Mouse (Mus musculus): ENCODE results near the gene Qk. TPM values are rescaled to one million over a fixed set of nuclear protein-coding genes. Genes with fewer than 3 reads are reported as not detected.

Qk gene
- polyA plus RNA-seq, 1 experiment = 43.2 TPM

DNA sequence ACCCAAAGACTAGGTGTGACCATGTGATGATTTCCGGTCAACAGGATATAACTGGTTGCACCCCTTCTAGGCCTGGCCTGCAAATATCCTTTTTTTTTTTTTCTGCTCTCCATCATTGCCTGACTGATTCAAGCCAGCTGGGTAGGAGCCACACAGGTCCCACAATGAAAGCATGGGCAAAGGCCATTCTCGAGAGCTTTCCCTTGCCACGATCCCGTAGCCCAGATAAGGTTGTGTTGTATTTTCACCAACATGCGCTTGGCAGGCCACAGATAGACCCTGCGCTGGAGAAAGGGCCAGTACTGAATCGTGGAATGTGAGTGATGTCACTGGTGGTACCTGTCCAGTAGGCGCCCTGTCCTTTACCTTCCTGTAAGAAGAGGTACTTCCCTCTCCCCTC is 13.7 kb upstream of the Qk start:
- Histone ChIP-seq H3K79me3 (ENCODE audit: low read depth) (no peaks in the 10 kb centered on the region), H3K36me3 (ENCODE audit: control insufficient read depth, insufficient read depth) (no peaks in the 10 kb centered on the region), H3K79me2 (ENCODE audit: control insufficient read depth, insufficient read depth) (no peaks in the 10 kb centered on the region), H3ac (ENCODE audit: control insufficient read depth, insufficient read length, low read depth) (no peak overlapping the region), H3K4me3 (ENCODE audit: insufficient read depth, poor library complexity, severe bottlenecking) (no peak overlapping the region), H3K27me3 (ENCODE audit: control insufficient read depth, insufficient read depth, insufficient read length) (no peaks in the 10 kb centered on the region)
- no peak for TF ChIP-seq CTCF (IDR thresholded peaks at IDR 0.05; ENCODE audit: control insufficient read depth, insufficient read depth, insufficient read length)
- no peak for TF ChIP-seq FOSL1 (IDR thresholded peaks at IDR 0.05; ENCODE audit: insufficient read depth, low read length, poor library complexity, severe bottlenecking)
- TF ChIP-seq MAX (IDR thresholded peaks at IDR 0.05) = no peak
- TF ChIP-seq CEBPB (IDR thresholded peaks at IDR 0.05; ENCODE audit: low read depth) = no peak
- TF ChIP-seq USF1 (IDR thresholded peaks at IDR 0.05; ENCODE audit: low read depth) = no peak
- TF ChIP-seq MYOD1 (IDR thresholded peaks at IDR 0.05; ENCODE audit: control insufficient read depth, insufficient read length, low read depth) = no peak
- no peak for TF ChIP-seq MYOG (IDR thresholded peaks at IDR 0.05; ENCODE audit: control insufficient read depth, extremely low read depth, insufficient read length)

DNA sequence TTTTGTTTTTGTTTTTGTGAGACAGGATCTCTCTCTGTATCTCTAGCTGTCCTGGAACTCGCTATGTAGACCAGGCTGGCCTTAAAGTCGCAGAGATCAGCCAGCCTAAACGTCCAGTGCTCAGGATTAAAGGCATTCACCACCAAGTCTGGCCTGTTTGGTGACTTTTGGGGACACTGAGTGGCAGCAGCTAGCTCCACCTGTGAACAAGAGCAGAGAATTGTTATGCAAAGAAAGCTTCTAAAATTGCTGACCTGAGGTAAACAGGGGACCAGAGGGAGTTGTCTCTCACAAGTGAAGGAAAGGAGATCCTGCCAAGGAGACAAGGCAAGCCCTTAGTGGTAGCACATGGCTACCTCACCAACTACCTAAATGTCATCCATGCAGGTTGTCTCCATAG is 12.5 kb upstream of the Qk start:
- TF ChIP-seq MYOD1 (IDR thresholded peaks at IDR 0.05; ENCODE audit: control insufficient read depth, insufficient read length, low read depth) = no peak
- no peak for TF ChIP-seq USF1 (IDR thresholded peaks at IDR 0.05; ENCODE audit: low read depth)
- no peak for TF ChIP-seq MAX (IDR thresholded peaks at IDR 0.05)
- TF ChIP-seq CTCF (IDR thresholded peaks at IDR 0.05; ENCODE audit: control insufficient read depth, insufficient read depth, insufficient read length) = no peak
- no peak for TF ChIP-seq FOSL1 (IDR thresholded peaks at IDR 0.05; ENCODE audit: insufficient read depth, low read length, poor library complexity, severe bottlenecking)
- TF ChIP-seq MYOG (IDR thresholded peaks at IDR 0.05; ENCODE audit: control insufficient read depth, extremely low read depth, insufficient read length) = no peak
- no peak for TF ChIP-seq CEBPB (IDR thresholded peaks at IDR 0.05; ENCODE audit: low read depth)
- Histone ChIP-seq H3K79me3 (ENCODE audit: low read depth) (no peaks in the 10 kb centered on the region), H3K36me3 (ENCODE audit: control insufficient read depth, insufficient read depth) (no peaks in the 10 kb centered on the region), H3K27me3 (ENCODE audit: control insufficient read depth, insufficient read depth, insufficient read length) (no peaks in the 10 kb centered on the region), H3K4me3 (ENCODE audit: insufficient read depth, poor library complexity, severe bottlenecking) (no peak overlapping the region), H3ac (ENCODE audit: control insufficient read depth, insufficient read length, low read depth) (no peak overlapping the region), H3K79me2 (ENCODE audit: control insufficient read depth, insufficient read depth) (no peaks in the 10 kb centered on the region)

DNA sequence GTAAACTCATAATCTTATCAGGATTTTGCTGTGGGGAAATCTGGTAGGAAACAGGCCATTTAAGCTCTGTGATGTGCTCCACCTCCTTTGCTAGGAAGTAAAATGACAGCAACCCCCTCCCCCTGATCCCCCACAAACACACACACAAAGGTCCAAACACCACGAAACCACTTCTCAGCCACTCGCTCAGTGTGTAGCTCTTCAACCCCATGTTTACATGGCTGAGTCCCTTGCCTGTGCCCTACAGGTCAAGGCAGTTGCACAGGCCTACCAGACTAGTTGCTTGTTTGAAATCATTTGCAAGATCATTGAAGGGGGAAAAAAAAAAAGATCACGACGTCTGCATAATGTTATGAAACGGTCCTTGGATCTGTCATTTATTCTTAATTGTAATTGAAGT is 9.8 kb upstream of the Qk start:
- no peak overlapping the region for H3ac ChIP-seq (ENCODE audit: control insufficient read depth, insufficient read length, low read depth)
- TF ChIP-seq FOSL1 (IDR thresholded peaks at IDR 0.05; ENCODE audit: insufficient read depth, low read length, poor library complexity, severe bottlenecking) = no peak
- no peak for TF ChIP-seq USF1 (IDR thresholded peaks at IDR 0.05; ENCODE audit: low read depth)
- TF ChIP-seq MYOD1 (IDR thresholded peaks at IDR 0.05; ENCODE audit: control insufficient read depth, insufficient read length, low read depth) = no peak
- no peak for TF ChIP-seq MYOG (IDR thresholded peaks at IDR 0.05; ENCODE audit: control insufficient read depth, extremely low read depth, insufficient read length)
- TF ChIP-seq CTCF (IDR thresholded peaks at IDR 0.05; ENCODE audit: control insufficient read depth, insufficient read depth, insufficient read length) = no peak
- no peak for TF ChIP-seq MAX (IDR thresholded peaks at IDR 0.05)
- no peak for TF ChIP-seq CEBPB (IDR thresholded peaks at IDR 0.05; ENCODE audit: low read depth)
- H3K27me3 ChIP-seq (ENCODE audit: control insufficient read depth, insufficient read depth, insufficient read length) = no peaks in the 10 kb centered on the region
- H3K4me3 ChIP-seq (ENCODE audit: insufficient read depth, poor library complexity, severe bottlenecking) = no peak overlapping the region
- no peaks in the 10 kb centered on the region for H3K36me3 ChIP-seq (ENCODE audit: control insufficient read depth, insufficient read depth)
- H3K79me3 ChIP-seq (ENCODE audit: low read depth) = no peaks in the 10 kb centered on the region
- H3K79me2 ChIP-seq (ENCODE audit: control insufficient read depth, insufficient read depth) = no peaks in the 10 kb centered on the region

DNA sequence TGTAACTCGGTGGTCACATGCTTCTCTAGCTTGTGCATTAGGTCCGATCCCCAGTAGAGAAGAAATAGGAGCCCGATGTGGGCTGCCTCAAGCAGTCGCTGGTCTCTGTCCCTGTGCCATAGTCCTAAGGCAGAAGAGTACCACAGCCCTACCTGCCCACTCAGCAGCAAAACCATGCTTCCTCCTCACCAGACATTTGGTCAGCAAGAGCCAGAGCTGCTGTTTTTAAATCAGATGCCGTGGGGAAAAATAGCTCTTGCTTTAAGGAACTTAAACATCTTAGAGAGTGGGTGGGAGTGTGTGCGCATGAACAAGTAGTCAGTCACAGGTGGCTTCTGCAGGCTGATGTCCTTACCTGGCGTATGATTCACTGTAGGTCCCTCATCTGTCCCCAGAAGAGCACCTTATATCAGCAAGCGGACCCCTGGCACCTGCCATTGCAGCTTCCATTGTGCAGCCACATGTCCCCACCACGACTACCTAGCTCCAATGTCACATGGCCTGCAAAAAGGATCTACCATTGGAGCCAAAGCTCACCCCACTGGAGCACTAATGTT is 9.0 kb upstream of the Qk start:
- Histone ChIP-seq H3K4me3 (ENCODE audit: insufficient read depth, poor library complexity, severe bottlenecking) (no peak overlapping the region), H3K79me3 (ENCODE audit: low read depth) (no peaks in the 10 kb centered on the region), H3K79me2 (ENCODE audit: control insufficient read depth, insufficient read depth) (no peaks in the 10 kb centered on the region), H3ac (ENCODE audit: control insufficient read depth, insufficient read length, low read depth) (no peak overlapping the region), H3K27me3 (ENCODE audit: control insufficient read depth, insufficient read depth, insufficient read length) (no peaks in the 10 kb centered on the region), H3K36me3 (ENCODE audit: control insufficient read depth, insufficient read depth) (no peaks in the 10 kb centered on the region)
- TF ChIP-seq CEBPB (IDR thresholded peaks at IDR 0.05; ENCODE audit: low read depth) (no peak), MAX (IDR thresholded peaks at IDR 0.05) (no peak), USF1 (IDR thresholded peaks at IDR 0.05; ENCODE audit: low read depth) (no peak), CTCF (IDR thresholded peaks at IDR 0.05; ENCODE audit: control insufficient read depth, insufficient read depth, insufficient read length) (no peak), MYOD1 (IDR thresholded peaks at IDR 0.05; ENCODE audit: control insufficient read depth, insufficient read length, low read depth) (no peak), MYOG (IDR thresholded peaks at IDR 0.05; ENCODE audit: control insufficient read depth, extremely low read depth, insufficient read length) (no peak), FOSL1 (IDR thresholded peaks at IDR 0.05; ENCODE audit: insufficient read depth, low read length, poor library complexity, severe bottlenecking) (no peak)

DNA sequence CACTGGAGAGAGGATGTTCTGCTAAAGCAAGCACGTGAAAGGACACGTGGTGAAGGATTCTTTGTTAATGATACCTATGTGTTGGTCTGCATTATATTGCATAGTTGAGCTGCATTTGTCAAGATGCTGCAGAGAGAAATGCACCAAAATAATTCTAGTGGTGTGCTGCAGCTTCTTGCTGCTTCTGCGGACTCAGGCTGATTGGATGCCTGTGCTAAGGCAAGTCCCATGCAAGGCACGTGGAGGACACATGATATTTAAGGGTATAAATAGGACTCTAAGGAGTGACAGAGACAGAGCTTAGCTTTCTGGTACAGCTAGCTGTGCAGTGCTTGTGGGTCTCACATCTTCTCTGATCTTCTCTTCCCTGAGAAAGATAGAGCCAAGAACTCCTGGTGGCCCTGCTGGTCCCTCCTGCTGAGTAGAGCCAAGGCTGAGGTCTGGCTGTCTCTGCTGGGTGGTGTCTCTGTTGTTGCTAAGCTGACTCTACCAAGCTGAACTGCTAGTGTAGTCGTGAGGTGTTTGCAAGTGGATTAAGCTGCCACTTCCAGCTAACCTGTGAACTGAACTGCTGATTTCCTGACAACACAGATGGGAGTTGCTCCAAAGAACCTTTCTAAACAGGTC is 8.0 kb upstream of the Qk start:
- no peaks in the 10 kb centered on the region for H3K79me3 ChIP-seq (ENCODE audit: low read depth)
- no peaks in the 10 kb centered on the region for H3K79me2 ChIP-seq (ENCODE audit: control insufficient read depth, insufficient read depth)
- no peak for TF ChIP-seq MYOG (IDR thresholded peaks at IDR 0.05; ENCODE audit: control insufficient read depth, extremely low read depth, insufficient read length)
- TF ChIP-seq MYOD1 (IDR thresholded peaks at IDR 0.05; ENCODE audit: control insufficient read depth, insufficient read length, low read depth) = no peak
- TF ChIP-seq MAX (IDR thresholded peaks at IDR 0.05) = no peak
- TF ChIP-seq USF1 (IDR thresholded peaks at IDR 0.05; ENCODE audit: low read depth) = no peak
- TF ChIP-seq CEBPB (IDR thresholded peaks at IDR 0.05; ENCODE audit: low read depth) = no peak
- no peak for TF ChIP-seq CTCF (IDR thresholded peaks at IDR 0.05; ENCODE audit: control insufficient read depth, insufficient read depth, insufficient read length)
- no peak overlapping the region for H3ac ChIP-seq (ENCODE audit: control insufficient read depth, insufficient read length, low read depth)
- no peaks in the 10 kb centered on the region for H3K36me3 ChIP-seq (ENCODE audit: control insufficient read depth, insufficient read depth)
- H3K4me3 ChIP-seq (ENCODE audit: insufficient read depth, poor library complexity, severe bottlenecking) = no peak overlapping the region
- no peaks in the 10 kb centered on the region for H3K27me3 ChIP-seq (ENCODE audit: control insufficient read depth, insufficient read depth, insufficient read length)
